Mouse (Mus musculus): ENCODE measurements at regions not wholly inside any gene's neighbourhood (a gene's known extent, or its start where the extent isn't known, plus 50 kb on each side); places are given as distances from the start of the nearest gene placed in this dataset.
"Not testable (repeated sequence)": the region's sequence is repeated elsewhere in the genome, so short reads cannot be mapped to it uniquely, and the experiment has no call there.

DNA sequence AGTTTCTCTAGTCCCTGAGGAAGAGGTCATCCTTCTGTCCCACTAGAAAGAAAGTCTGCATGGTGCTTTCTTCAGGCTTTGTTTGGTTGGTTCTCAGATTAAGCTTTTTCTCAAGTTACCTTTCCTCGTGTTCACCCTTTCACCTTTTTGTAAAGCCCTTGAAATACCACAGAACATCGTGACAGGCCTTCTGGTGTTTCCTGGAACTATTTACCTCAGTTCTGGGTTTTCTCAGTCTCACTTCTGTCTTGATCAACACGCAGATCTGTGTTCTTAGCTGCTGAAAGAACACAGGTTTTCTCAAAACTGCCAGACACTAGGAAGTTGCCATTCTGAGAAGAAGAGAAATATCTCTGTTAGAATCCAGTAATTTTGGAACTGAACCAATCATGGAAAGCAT, 255.8 kb downstream of the Nfkbiz start:
- no peak for DNase-seq (ENCODE audit: low spot score in 2 of 2)

DNA sequence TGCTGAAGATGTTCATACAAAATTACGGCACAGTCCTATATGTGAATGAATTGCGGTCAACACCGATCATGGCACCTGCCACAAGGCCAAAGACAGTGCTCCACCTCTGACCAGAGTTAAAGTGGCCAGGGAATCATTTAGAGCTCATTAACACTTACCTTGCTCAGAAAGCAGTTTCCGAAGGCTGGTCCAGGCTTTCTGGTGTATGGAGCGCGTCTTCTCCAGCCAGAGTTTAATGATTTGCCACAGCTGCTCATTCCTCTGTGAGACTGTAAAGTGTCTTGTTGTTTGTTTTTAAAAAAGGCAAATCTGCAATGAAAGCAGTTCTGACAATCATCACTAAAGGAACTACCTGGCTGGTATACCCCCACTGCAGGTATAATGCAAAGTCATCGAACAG, 256.7 kb downstream of the Nfkbiz start:
- no peak for DNase-seq (ENCODE audit: low spot score in 2 of 2)

DNA sequence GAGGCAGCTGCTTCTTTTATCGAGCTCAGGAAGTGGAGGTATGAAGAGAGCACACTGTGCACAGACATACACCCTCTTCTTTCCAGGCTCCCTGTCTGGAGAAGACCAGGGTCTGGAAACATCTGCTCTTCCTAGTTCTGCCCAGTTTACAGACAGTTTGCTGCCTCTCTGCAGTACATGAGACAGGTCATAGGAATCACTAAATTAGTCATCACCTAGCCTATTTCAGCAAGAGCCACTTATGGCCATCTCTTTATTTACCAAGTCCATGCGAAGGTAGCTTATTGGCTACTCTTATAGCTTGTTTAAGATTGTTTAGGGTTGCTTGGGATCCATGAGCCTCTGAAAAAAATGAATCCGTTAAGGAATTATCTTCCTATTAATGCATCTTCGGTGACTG, 257.9 kb downstream of the Nfkbiz start:
- no peak for DNase-seq (ENCODE audit: low spot score in 2 of 2)

DNA sequence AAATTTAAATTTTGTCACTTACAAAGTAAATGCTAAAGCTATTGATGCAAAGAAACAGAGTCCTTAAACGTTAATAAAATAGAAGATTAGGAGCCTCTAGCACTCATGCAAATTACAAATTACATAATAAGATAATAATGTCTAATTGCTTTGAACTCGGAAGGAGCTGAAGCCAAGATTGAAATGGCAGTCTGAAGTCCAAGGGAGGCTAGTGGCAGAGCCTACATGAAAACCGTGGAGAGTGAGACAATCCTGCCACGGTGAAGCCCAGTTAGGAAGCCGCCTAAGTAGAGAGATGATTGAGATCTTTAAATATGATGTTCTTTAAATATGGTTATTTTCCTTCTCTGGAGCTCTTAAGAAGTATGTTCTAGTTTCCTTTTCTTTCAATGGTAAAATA, 260.0 kb downstream of the Nfkbiz start:
- no peak for DNase-seq (ENCODE audit: low spot score in 2 of 2)

DNA sequence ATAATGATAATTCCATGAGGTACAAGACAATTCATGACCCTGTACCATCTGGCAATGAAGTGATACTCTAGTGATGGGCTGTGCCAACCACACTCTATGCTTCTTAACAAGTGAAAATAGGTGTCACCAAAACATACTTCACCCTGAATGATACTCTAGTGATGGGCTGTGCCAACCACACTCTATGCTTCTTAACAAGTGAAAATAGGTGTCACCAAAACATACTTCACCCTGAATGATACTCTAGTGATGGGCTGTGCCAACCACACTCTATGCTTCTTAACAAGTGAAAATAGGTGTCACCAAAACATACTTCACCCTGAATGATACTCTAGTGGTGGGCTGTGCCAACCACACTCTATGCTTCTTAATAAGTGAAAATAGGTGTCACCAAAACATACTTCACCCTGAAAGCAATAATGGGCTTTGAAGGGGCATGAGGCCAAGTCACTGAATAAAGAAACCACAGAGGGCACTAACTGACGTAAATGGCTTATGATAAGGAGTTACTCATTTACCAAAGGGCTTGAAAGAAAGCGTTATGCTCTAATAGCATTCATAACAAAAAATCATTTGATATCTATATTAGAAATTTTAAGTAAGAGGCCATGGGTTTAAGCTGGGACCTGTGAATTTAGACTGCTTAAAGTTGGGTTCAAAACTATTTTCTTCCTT, 263.0 kb downstream of the Nfkbiz start:
- DNase-seq (ENCODE audit: low spot score in 2 of 2) = not testable (repeated sequence)

DNA sequence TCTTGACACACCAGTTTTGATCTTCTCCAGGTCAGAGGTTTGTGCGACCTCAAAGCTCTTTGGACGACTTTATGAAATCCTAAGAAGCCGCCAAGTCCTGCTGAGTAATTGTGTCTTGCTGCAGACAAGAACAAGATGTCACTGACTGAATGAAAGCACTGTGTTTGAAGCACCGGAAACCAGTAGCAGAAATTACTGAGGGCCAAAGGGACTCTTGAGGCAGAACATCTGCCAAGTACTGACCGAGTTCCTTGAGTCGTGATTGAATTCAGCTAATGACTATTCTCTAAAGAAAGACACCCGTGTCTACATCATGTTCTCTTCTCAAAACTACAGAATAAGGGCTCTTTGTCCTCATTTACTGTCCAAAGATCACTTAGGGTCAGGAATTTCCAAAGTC, 267.6 kb downstream of the Nfkbiz start:
- DNase-seq (ENCODE audit: low spot score in 2 of 2) = no peak

DNA sequence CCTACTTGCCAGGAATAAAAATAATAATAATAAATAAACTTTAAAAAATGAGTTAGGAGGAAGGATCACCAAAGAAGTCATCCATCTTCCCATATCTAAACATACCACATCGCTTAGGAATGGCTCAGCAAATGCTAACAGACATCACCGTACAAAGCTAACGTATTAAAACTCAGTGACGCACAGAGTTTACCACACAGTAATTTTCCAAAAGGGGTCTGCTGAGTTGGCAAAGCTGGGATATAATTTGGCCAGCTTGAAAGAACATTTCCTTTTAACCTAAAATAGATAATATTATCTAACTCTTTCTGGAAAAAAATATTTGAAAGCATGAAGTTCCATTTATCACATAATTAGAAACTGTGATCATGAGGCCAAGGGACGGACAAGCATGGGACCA, 268.6 kb downstream of the Nfkbiz start:
- DNase-seq (ENCODE audit: low spot score in 2 of 2) = no peak

DNA sequence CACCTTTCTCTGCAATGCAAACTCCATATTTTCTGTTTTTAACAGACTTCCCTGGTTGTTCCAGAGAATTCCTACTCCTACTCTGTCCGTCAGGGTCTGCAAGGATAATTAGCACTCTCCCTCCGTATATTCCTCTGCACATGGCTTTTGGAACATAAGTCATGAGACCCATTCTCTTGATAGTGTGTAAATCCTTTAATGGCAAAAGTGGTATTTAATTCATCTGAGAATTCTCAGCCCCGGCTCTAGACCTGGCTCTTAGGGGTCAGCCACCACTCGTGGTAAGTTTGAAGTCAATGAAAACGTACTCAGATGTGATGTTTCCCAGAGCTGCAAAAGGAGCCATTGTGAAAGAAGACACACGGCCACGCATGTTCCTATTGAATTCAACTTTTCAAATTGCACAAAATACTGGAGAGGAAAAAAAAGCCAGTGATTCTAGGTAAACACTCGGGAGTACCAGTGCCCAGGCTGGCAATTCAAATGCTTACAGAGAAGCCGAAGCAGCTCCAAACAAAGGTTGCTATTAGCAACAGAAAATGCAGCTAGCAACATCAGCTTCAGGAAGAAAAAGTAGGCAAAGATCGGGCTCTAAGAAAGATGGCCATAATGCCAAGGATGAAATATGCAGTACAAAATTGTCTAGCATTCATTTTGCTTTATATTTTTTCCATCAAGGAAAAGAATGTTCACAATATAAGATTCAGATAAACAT, 258.2 kb upstream of the Zpld1 start:
- DNase-seq (ENCODE audit: low spot score in 2 of 2) = no peak

DNA sequence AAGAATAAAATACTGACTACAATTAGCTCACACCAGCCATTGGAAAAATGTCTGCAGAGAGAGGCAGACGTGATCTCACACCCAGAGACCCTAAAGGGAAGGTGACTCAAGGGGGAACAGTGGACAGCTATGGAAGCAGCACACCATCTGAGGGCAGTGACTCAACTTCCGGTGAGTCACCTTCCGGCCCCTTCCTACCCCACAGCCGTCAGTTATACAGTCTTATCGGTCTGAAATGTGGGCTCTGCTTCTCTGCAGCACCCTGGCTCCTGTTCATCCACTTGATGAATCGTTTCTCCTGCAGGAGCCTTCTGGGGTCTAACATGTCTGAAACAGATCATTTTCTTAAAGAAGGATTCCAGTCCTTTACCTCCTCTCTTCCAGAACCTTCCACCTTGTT, 257.4 kb upstream of the Zpld1 start:
- DNase-seq (ENCODE audit: low spot score in 2 of 2) = no peak

DNA sequence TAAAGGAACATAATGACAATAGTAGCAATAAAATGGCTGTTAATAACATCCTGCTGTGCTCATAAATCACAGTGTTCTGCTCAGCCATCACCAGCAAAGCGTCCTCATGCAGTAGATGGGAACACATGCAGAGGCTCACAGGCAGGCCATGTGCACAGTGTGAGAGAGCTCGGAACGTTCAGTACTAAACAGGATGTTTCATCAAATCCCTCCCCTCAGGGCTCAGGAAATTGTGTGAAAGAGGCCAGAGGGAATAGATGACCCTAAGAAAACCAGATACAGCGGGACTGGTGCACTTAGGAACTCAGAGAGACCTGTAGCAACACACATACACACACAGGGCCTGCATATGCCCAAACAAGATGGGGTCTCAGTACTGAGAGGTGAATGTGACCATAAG, 256.1 kb upstream of the Zpld1 start:
- no peak for DNase-seq (ENCODE audit: low spot score in 2 of 2)

DNA sequence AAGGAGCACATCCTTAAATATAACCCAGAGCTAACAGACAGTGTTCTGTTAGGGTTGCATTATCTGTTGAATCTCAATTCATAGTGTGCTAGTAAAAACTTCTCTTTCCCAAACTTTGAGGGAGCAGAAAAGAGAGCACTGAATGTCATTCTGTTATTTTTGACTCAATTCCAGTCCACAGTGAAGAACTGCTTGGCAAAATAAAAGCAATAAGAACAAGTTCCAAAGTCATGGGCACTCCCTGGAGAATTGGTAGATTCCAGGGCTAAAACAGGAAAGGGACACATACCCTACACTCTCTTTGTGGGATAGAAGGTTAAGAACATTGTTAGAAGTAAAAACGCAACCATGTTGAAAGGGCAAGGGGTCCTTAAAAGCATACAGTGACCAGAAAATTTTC, 253.6 kb upstream of the Zpld1 start:
- no peak for DNase-seq (ENCODE audit: low spot score in 2 of 2)

DNA sequence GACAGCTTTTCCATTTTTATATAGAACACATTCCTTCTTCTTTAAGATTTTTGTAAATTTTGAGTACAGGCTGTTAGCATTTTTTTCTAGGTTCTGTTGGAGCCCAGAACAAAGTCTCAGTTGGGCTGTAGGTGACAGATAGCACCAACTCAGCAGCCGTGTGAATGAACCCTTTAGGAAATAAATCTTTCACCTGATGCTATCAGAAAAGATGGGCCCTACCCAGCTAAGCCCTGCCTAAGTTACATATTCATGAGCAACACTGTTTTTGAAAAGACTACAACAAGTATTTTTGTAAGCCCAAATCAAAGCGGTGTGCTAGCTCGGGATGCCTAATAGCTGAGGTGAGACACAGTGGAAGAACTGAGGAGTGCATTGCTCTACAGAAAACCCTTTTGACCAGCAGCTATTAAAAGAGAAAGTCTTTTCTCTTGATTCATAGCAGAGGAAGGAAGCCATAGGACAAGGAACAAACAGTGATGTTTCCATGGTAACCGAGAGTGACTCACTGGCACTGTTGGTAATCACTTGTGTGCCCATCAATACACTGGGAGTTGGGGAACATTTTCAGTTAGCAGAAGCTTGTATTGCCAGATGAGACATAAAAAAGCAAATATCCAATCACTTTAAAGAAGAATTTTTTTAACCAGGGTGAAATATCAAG, 253.0 kb upstream of the Zpld1 start:
- no peak for DNase-seq (ENCODE audit: low spot score in 2 of 2)

DNA sequence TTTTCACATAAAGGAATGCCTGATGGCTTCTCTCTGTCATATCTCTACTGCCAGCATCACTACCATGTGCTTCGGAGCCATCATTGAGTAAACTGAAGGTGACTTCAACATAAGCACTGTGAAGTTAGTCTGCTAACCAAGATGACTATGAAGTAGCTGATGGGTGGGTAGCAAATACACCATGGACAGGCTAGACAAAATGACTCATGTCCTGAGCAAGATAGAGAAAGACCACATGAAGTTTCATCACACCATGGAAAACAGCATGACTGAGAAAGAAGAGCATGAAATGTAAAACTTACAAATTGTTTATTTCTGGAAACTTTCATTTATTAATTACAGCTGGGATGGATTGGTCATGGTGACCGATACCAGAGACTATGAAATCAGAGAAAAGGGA, 249.3 kb upstream of the Zpld1 start:
- no peak for DNase-seq (ENCODE audit: low spot score in 2 of 2)

DNA sequence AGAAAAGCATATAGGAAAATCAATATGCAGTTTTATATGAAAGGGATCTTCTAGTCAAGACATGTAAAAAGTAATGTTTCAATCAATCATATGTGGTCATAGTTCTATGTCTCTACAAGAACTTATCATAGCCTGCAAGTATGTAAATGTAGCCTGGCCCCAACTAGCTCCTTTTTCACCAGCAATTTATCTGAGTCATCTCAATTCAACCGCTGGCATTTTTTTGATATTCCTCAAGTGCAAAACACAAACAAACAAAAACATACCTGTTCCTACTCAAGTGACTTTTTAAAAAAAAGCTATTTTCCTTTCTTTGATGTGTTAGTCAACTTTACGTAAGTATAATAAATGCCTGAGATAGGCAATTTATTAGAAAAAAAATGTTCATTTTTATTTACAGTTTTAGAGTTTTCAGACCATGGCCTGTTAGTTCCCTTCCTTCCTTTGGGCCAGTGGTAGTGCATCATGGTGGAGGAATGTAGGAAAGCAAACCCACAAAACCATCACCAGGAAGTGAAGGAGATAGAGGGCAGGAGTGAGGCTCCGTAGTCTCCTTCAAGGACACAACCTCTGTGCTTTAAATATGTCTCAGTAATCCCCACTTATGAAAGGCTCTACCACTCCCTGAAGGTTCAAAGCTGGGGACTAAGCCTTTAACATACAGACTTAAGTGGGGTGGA, 242.7 kb upstream of the Zpld1 start:
- no peak for DNase-seq (ENCODE audit: low spot score in 2 of 2)

DNA sequence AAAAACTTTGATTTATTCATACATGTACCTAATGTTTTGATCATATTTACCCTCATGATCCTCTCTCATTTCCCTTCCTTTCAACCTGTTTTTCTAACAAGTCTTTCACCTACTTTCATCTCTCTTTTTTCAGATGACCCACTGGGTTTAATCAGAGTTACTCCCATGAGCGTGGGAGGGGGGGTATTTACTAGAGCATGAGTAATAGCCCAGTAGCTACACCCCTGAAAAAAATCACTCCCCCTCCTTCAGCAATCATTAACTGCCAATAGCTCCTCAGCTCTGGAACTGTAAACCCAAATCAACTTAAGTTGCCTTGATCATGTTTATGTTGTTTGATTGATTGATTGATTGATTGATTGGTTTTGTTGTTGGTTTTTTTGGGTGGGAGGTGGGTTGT, 241.4 kb upstream of the Zpld1 start:
- DNase-seq (ENCODE audit: low spot score in 2 of 2) = no peak

DNA sequence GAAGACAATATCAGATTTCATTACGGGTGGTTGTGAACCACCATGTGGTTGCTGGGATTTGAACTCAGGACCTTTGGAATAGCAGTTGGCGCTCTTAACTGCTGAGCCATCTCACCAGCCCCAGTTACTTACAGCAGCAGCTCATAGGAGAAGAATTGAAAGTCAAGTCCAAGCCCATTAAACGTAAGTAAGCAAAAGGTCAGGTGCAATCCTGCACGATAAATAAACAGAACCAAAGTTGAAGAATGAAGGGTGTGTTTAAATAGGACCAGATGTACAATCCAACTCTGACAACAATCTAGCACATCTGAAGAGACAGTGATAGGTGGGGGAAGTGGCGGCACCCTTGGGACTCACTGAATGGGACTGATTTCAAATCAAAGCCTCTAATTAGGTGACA, 239.8 kb upstream of the Zpld1 start:
- no peak for DNase-seq (ENCODE audit: low spot score in 2 of 2)

DNA sequence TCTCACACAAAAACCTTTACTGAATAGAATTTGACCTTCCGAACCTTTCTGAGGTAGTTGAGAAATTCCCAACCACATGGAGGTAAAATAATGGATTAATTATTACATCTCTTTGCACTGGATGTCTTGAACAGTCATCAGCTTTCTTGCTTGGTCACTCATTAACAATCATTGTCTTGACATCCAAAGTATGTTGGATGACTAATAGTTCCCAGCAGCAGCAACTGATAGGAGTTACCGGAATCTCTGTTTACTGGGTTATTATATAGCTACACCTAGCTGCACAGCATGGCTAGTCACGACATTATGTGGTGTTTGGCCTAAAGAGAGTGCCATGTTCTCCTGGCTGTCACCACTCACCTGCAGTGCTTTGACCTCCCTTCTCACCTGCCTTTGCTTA, 234.9 kb upstream of the Zpld1 start:
- no peak for DNase-seq (ENCODE audit: low spot score in 2 of 2)

DNA sequence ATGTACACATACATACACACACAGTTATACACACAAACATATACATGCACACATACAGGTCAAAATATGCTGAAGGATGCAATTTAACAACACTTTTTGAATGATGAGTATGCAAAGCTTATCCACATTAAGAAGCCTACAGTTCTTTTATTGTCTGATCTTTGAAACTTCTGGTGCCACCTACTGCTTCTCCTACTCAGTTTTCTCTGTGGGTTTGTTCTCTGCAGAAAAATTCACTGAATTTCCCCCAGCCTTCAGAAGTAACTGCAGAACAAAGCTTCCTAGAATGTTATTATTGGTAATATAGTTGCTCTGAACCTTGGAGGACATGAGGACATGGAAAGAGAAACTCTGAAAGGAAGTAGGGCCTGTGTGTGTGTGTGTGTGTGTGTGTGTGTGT, 233.1 kb upstream of the Zpld1 start:
- no peak for DNase-seq (ENCODE audit: low spot score in 2 of 2)

DNA sequence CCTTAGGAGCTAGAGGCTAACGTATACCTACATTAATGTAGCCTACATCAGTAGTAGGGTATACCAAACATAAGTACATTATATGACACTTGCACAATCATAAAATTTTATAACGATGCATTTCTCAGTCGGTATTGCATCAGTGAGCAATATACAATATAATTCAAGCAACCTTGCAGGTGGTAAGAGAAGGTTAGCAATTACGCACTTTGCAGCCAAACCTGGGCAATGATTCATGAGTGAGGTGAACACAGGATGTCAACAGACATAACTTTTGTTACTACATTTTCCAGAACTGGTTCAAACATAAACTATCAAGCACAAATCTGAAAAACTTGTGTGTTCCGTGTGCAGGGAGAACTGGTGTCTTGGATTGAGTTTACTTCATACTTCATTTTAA, 229.9 kb upstream of the Zpld1 start:
- no peak for DNase-seq (ENCODE audit: low spot score in 2 of 2)

DNA sequence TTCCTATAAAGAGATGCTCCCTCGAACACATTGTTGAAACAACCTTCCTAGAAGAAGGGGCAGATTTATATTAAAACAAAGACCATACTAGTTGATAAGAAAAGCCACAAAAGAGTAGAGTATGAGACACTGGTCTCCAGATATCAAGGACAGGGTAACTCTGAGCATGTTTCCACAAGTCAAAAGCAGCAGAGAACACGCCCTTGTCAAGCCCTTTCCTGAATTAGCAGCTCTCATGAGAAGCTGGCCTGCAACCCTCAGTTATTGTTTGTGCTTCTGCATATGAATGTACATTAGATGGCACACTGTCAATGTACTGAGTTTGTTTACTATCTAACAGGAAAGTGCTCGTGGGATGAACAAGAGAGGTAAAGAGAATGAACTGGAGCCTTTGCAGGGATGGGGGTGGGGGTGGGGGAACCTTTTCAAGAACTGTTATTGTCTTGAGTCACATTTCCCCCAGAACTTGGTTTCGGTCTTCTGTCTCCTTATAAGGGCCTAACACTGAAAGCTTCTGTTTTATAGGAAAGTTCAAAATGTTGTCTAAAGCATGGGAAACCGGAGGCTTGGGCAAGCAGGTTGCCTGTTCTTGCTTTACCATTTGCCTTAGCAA, 228.6 kb upstream of the Zpld1 start:
- DNase-seq (ENCODE audit: low spot score in 2 of 2) = no peak

DNA sequence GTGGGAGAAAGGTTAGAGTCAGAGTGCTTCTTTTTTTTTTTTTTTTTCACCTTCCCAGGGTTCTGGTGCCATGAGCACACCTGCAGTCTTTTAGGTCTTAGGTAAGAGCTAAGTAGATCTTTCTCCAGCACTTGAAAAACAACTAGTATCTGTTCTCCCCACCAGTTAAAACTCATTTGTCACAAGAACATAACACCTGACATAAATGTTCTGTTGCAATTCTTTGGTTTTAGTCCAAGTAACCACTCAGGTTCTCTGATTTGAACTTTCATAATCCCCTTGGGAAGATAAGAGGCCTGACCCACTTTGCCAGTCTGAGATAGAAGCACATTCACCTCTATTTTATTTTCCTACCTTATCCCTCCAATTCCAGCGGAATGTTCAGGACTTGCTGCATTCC, 225.5 kb upstream of the Zpld1 start:
- DNase-seq (ENCODE audit: low spot score in 2 of 2) = no peak

DNA sequence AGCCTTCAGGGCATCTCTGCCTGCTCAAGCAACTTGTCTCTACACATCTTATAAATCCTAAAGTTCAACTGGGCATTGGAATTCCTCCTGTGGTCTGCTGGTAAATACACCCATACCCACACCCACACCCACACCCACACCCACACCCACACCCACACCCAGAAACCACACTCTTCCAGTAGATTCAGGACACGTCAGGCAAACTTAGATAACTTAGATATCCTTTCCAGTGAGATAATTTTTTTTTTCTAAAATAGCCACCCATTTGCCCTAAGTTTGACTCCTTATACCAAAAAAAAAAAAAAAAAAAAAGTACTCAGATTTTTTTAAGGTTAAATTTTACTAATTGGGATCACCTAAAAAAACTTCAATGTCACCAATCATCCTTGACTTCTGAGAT, 224.5 kb upstream of the Zpld1 start:
- no peak for DNase-seq (ENCODE audit: low spot score in 2 of 2)

Data from gastrocnemius, postnatal 4 days (tissue).